Mouse (Mus musculus) right cerebral cortex, postnatal 10 days (tissue): ENCODE data around the gene Cacna1c.

Experiments used
- DNase-seq, 2 experiments: peaks; one replicate each; pipeline ENCODE4 v3.0.0; 2021; ENCODE audit warnings: low spot score in 2 of 2

Cacna1c gene

DNA sequence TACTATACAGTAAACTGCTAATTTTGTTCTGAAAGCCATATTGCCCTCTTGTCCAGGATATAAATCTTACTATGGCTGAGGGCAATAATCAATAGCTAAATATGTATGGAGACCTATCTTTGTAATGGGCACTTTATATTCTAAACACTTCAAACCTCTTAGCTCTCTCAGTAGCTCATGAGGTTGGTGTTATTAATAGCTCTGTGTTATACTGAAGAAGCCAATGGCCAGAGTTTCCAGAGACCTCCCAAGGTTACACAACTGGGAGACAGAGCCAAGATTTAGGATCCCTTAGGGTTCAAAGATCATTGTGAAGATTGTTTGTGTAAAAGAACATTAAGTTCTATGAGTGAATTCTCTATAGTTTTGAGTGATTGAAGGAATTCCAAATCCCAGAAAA lies 30.5 kb downstream of the Cacna1c start:
- no peak for DNase-seq

DNA sequence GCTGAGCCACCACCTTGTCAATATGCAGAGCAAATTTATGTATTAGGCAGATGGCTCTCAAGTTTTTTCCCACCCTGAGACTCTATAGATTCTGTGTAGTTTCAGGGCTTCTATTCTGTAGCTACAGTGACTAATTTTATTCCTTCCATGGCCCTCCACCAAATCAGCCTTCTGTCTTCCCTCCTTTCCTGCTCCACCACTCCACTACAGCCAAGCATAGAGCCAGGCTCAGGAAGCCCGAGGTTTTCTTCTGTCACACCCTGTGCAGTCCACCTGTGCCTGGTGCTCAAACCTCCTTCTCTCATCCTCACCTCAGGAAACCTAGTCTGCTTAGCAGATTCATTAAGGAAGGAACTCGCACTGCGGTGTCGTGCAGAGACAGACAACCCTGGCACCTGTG lies 51.1 kb downstream of the Cacna1c start:
- peak; percentile 28 to 48 for DNase-seq

DNA sequence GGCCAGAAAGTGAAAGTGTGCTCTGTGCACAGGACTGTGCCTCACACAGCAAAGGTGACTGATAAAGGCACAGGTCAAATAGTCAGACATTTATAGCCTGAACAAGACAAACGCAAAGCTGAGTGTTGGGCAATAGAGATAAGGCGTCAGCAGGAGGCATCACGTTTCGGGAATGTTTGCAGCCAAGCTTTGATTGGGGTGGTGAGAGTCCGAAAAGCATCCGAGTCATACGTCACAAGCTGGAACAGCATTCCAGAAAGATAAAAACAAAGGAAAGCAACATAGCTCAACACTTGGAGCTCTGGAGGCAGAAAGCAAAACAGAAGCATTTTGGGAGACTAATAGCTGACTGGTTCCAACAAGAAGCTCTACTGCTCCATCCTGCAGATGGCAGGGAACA lies 56.7 kb downstream of the Cacna1c start:
- no peak for DNase-seq

DNA sequence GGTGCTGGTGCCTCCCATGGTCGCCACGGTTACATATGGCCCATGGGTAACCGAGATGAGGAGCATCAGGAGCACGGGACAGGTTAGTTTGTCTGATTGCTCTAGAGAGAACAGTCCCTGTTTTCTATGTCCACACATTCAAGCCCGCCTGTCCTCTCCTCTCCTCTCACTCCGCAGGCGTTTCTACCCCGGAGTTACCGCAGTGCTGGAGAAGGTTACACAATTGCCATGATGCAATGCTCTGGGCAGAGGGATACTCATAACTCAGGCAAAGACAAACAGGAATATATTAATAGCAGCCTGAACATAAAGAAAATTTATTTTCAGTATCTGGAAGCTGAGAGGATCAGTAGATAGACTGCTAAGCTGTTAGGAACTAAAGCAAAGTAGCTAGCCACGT lies 58.5 kb downstream of the Cacna1c start:
- no peak for DNase-seq

DNA sequence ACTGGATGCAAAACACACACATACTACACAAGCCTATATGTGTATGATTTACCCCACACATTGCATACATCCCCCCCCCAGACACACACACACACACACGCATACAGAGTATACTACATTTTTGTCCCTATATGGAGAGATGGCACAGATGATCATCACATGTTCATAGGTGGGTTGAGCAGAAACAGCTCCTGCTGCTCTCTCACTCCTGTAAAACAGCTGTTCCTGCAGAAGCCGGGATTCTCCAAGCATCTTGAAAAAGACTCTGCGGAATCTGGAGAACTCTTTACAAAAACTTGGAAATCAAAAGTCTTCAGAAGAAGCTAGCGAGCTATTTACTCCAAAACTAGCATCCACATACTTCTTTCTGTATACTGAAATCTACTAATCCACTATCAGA lies 63.4 kb downstream of the Cacna1c start:
- peak in 1 of 2 experiments; percentile 30 for DNase-seq

DNA sequence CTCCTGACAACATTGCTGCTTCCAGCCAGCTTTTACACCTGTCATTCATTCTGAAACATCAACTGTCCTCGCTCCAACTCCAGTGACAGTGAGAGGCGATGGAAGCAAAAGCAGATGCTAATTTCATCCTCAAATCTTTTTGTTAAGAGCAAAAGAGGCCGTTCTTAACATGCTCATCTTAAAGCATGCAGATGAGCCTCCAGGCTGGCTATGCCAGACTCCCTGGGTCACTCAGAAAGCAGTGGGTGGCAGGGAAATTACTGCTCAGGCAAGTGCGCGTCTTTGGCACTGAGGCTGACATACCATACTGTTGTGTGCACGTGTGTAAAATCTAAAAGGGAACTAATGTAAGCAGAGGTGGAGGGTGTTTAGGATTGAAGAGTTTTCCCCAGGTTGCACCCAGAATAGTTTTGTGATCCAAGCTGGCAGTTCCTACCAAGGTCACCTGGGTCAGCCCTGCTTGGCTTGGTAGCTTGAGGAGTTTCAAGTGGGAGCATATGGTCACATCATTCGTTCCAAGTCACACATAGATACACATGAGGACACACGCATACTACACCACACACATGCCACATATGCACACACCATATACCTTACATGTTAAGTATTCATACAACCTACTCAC lies 64.0 kb downstream of the Cacna1c start:
- DNase-seq, result peak in 1 of 2 experiments; percentile 26

DNA sequence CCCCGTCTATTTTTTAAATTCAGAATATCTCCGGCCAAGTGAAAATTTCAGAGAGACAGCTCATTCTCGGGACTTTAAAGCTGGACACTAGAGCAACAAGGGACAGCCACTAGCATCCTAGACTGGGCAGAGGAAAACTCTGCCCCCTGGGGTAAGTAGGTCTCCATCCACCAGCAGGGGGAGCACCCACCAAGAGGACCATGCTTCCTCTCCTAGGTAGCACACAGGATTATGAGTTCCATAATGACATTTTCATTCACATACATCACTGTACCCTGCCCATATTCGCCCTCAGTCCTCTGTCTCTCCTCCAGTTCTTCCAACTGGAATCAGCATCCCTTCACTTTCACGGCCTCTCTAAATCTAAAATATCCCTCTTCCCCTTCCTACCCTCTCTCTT lies 66.6 kb downstream of the Cacna1c start:
- peak in 1 of 2 experiments; percentile 45 for DNase-seq

DNA sequence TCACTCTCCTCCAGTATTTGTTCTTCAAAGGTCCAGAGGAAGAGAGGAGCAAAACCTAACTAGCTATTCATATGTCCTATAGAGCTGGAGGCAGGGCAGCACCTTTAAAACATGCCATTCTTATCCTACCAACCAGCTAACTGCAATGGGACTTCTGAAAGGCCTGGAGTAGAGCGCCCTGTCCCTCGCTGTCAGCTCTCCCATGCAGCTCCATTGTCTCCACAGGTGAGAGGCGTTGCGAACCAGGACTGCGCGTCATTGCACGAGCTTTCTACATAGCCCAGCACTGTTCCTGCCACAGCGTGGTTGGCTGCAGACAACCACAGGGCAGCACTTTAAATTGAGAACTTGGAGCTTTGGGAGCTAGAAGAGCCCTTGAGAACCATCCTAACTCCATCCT lies 67.7 kb downstream of the Cacna1c start:
- DNase-seq, result no peak

DNA sequence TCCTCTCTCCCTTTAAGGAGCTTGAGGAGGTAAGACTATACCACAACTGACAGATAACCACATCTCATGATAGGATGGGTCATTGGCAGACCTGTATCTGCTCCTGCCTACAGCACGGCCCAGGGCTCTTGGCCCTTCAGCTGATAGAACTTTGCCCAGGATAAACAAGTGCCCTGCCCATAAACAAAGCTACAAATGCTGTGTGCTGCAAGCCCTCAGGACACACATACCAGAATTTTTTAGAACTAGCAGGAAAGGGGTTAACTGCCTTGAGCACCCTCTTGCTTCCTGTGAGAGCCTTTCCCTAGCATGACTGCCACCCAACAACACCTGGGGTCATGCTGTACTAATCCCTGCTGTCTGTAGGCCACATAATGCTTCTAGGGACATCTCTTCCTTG lies 68.1 kb downstream of the Cacna1c start:
- no peak for DNase-seq

DNA sequence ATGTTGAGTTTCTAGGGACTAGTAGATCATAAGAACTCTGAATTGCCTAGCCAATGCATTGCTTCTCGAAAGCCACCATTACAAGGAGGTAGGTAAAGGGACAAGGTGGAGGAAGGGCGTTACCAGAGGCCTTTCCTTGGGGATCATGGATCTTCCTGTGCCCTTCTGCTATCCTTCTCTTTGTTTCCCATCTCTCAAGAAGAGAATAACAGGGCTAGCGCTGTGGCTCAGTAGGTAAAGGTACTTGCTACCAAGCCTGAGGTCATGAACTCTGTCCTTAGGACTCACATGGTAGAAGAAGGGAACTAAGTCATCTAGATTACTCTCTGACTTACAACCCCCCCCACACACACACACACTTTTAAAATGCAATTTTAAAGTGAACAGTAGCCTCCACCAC lies 69.2 kb downstream of the Cacna1c start:
- no peak for DNase-seq

DNA sequence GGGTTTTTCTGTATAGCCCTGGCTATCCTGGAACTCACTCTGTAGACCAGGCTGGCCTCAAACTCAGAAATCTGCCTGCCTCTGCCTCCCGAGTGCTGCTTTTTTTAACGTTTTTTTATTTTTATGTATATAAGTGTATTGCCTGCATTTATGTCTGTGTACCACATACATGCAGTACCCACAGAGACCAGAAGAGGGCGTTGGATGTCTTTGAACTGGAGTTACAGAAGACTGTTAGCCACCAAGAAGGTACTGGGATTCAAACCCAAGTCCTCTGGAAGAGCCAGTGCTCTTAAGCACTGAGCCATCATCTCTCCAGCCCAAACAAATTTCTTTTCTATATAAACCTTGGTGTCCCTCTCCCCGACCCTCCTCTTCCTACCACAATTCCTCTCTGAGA lies 77.8 kb downstream of the Cacna1c start:
- DNase-seq, result no peak

DNA sequence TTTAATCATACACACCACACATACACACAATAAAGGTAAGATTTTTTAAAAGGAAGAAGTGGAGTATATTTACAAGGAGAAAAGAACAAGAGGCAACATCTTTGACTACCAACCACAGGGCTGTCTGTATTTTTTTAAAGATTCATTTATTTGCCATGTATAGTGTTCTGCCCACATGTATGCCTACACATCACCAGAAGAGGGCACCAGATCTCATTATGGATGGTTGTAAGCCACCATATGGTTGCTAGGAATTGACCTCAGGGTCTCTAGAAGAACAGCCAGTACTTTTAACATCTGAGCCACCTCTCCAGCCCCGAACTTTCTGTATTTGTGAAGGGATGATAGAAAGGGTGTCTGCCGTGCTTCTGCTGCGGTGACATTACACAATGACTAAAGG lies 79.9 kb downstream of the Cacna1c start:
- no peak for DNase-seq

DNA sequence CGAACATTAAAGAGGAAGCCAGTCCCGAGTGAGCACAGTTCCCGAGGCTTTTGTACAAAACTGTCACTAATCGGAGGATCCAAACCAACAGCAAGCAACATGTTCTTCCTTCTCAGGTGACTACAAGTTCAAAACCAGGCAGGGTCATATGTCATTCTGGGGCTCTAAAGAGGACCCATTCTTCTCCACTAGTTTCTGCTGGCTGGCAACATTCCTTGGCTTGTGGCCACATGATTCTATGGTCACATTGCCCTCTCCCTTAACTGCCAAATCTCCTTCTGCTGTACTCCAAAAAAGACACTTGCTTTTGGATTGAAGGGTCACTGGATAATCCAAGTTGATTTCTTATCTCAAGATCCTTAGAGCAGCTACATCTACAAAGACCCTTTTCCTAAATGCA lies 82.9 kb downstream of the Cacna1c start:
- DNase-seq, result no peak

DNA sequence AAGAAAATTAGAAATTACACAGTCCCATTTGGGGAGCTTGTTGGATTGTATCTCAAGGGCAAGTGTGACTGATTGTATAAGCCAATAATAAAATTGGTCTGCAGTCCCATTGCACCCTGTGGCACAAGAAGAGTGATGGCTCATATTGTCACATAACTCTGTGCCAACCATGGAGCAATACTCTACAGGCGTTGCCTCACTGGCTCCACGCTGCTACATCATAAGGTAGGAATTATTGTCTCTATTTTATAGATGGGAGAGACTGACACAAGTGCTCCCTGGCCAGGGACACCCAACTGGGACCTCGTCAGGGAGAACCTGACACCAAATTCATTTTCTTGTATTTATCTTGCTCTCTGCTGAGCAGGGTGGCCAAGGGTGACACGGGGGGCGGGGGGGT lies 85.8 kb downstream of the Cacna1c start:
- DNase-seq, result no peak

DNA sequence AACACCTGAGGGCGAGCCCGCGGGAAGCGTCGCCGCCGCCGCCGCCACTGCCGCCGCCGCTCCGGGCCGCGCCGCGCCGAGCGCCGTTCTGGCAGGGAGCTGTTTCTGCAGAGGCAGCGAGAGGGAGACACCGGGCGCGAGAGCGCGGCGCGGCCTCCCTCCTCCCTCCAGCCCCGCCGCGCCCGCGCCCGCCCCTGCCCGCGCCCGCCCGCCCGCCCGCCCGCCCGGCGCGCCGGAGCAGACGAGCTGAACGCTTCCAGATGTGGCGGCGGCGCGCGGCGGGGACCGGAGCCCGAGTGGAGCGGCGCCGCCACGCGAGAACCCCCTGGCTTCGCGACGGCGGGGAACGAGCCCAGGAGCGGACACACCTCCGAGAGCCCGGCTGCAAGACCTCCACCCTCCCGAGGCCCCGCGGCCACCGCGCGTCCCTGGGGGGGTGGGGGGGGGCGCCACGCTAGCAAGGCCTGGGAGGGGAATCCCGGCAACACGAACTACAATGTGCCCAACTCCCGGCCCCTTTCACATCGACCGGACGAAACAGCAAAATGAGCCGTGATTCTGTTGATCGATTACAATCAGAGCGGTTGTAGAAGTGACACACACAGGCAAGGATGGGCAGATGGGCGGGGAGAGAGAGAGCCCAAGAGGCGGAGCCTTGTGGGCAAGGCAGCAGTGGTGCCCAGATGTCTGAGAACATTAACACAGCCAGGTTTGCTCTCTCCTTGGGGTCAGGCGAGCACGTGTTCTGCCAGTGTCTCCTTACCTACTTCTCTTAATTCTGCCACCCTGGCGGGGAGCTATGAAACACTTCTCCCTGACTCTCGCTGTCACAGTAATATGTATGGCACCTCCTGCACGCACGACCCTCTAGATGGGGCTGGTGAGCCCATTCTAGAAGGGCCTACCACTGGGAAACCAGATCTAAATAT lies 87.5 kb downstream of the Cacna1c start:
- peak; percentile 86 for DNase-seq

DNA sequence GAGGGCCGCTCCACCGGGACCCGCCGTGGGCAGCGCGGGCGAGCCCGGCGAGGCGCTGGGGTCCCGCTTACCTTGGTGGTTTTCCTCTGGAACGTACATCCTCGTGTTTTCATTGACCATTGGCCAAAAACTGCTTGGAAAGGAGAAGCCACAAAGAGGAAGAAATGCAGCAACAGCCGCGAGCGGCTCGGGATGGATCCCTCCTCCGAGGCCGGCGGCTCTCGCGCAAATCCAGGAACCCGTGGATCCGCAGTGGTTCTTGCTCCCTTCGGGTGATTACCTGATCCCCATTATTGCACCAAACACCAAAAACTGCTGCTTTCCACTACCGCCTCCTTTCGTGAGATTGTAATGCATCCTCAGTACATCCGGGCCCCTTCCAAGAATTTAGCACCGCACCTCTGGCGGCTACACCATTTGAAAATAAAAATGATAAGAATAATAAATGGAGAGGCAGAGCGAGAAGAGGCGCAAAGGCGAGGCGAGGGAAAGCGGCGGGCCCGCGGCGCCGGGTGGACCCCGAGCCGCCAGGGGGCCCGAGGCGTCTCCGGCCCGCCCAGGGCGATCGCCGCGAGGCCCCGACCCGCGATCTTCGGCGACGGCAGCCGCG lies 88.3 kb downstream of the Cacna1c start:
- peak; percentile 47 to 58 for DNase-seq

DNA sequence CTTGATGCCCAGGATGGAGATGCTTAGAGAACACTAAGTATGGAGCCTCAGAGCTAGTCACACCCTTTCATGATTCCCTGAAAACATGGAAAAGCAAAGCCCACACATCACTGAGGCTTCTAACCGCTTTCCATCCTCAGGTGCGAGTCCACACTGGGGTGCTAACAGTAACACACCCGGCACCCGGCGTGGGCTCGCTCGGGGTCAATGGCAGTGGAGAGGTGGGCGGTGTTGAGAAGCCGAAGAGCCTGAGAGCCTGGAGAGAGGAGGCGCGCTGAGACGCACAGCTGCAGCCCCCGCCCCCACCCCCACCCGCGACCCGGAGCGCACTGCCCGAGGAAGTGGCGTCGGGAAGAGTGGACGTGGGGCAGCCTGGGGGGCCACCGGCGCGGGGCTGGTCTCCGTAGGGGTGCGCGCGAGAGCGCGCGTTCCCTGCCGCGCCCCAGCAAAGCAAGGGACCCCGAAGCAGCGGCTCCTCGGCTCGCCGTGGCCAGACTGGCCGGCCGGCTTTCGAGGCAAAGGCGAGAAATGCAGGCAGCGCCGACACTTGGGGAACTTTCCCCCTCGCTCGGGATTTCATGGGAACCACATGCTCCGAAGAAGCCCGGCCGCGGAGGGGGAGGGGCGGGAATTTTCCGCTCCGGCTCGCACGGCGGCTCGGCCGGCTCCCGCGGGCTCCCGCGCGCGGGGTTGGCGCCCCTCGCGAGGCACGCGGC lies 88.9 kb downstream of the Cacna1c start:
- peak; percentile 74 to 75 for DNase-seq

DNA sequence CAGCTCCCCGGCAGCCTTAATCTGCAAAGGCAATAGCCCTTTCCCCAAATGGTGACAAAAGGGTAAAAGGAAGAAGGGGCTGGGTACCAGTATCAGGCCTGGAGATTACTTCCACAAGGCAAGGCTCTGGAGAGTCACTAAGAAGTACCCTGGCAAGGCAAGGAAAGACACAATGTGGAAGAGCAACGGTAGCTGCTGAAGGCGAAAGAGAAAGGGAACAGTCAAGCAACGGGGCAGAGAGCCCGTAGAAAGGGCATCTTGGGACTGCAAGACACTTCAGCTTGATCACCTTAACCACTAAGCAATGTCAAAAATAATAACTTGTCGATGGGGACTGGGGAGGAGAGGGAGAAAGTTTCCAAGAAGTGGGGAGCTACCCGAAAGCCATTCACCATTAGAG lies 89.5 kb downstream of the Cacna1c start:
- no peak for DNase-seq

DNA sequence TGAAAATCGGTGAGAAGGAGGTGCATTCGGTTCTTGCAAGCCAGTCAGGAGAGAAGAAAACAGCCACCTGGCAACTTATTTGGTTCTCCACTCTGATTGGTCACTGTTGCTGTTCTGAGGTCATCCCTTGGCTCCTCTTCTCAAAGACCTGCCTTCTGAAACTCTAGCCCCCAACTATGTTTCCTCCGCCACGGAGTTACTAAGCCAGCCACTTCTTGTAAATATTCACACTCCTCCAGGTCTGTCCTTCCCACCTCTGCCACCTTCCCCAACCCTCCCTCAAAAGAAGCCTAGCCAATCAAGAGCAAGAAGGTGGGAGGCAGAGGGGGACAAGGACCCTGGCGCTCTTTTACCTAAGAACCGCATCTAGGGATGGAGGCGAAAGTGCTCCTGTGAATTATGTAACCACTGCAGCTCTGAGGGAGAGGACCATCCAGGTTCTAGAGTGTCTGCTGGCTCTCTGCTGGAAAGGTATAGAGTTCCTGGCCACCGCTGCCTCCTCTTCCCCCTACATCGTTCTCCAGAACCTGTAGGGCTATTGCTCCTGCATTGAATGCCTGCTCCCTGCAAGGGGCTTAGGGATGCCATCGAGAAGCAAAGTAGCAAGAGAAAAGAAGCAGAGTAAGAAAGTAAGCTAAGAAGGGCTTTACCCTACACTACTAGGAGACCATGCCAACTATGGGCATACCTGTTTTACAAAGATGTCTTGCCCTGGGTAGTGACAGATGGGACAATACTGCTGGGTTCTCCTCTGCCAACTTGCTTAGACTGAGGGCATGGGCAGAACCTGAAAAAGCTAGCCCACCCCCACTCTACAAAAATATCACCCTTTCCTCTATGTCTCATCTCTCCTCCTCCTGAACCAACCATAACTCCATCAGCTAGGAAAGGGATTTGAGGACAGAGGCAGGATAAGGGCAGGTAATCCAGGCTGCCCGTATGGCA lies 90.3 kb downstream of the Cacna1c start:
- peak in 1 of 2 experiments; percentile 50 for DNase-seq

DNA sequence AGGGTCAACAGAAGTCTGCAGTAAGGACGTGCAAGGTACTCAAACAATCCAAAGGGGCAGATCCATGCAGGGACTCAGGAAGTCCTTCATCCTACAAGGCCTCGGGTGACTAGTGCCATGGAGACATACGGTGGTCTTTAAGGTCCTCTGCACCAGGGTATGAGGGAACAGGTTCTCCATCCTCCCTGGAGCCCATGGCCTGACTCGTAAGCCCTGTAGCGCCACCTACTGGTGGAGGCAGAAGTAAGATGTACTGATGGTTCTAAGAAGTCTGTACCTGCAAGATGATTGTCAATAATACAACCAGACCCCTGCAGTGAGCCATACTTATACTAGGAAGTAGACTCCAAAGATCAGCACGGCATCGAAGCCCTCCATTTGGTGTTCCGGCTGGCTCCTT lies 92.0 kb downstream of the Cacna1c start:
- peak; percentile 84 to 89 for DNase-seq

DNA sequence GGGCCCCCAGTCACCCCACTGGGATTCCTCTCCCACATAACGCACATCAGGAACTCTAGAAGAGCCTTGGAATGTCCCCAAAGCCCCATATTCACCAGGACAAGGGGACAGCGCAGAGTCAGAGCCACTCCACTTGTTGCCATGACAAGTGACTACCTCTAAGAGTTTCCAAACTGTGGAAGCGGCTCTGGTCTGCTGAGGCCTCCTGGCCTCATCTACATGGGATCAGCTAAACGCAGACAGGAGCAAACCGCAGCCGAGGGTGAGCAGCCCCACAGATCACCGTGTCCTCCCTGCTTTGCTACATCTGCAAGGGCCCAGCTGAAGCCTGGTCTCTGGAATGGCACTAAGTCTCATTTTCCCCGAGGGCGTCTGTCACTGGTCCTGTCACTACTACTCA lies 93.3 kb downstream of the Cacna1c start:
- no peak for DNase-seq
